Mouse (Mus musculus): ENCODE results near the gene Med23.

Gene Med23

GRCm38 (mm10) chr10:24961112-24961511 lies 91.3 kb downstream of the Med23 start:
- DNase-seq (ENCODE audit: low read depth, low spot score), result no peak

DNA sequence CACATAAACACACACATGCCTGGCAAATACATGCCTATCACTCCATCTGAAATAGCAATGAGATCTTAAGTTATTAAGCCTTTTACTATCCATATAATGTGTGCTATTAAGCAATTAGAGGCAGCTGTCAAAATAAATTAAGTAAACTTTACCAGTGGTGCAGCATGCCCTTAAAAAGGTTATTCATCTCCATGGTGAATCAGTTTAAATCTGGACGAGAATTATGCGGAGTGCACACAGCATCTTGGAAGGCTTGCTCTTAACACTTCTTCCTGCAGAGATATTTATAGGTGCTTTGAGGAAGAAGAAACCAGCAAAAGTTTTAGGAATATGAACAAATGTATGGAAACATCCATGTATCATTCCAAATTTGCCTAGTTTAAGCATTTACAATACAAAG lies 92.1 kb downstream of the Med23 start:
- no peak for DNase-seq (ENCODE audit: low read depth, low spot score)
